Mouse (Mus musculus) testis, adult 2 months (tissue): Measurements from ENCODE around the gene Nt5c. TPM values are rescaled to one million over a fixed set of nuclear protein-coding genes. Genes with fewer than 3 reads are reported as not detected.
"Not testable (repeated sequence)": the region's sequence is repeated elsewhere in the genome, so short reads cannot be mapped to it uniquely, and the experiment has no call there.

ENCODE experiments used
- H3K27ac ChIP-seq: fragments of 200-500 bp; 2 replicates; pipeline ENCODE4 v1.5.1; 2012; ENCODE audit warnings: low read depth, low read length; ENCODE audit not compliant: control insufficient read depth, insufficient read depth
- H3K27me3 ChIP-seq: fragments of 200-500 bp; 2 replicates; pipeline ENCODE4 v1.6.1; 2012; ENCODE audit warnings: mild to moderate bottlenecking, low read length, moderate library complexity; ENCODE audit not compliant: control insufficient read depth, insufficient read depth
- H3K36me3 ChIP-seq: fragments of 200-500 bp; 2 replicates; pipeline ENCODE4 v1.6.1; 2012; ENCODE audit warnings: mild to moderate bottlenecking, low read length; ENCODE audit not compliant: control insufficient read depth, insufficient read depth
- H3K4me1 ChIP-seq: fragments of 200-500 bp; 2 replicates; pipeline ENCODE4 v1.6.1; 2012; ENCODE audit warnings: low read length; ENCODE audit not compliant: control insufficient read depth, insufficient read depth
- H3K4me3 ChIP-seq: fragments of 200-500 bp; 2 replicates; pipeline ENCODE4 v1.5.1; 2012; ENCODE audit warnings: low read depth, mild to moderate bottlenecking, low read length, moderate library complexity, mixed read lengths; ENCODE audit not compliant: control insufficient read depth
- CTCF ChIP-seq: fragments of 200-500 bp; IDR thresholded peaks from 2 replicates; pipeline ENCODE4 v1.5.1; 2012; ENCODE audit warnings: low read depth, mild to moderate bottlenecking, inconsistent platforms, low read length, moderate library complexity; ENCODE audit not compliant: control insufficient read depth, insufficient read depth, insufficient replicate concordance
- POLR2A ChIP-seq: fragments of 200-500 bp; IDR thresholded peaks from 2 replicates; pipeline ENCODE4 v1.6.1; 2012; ENCODE audit warnings: low read depth, mild to moderate bottlenecking, inconsistent platforms, low read length, moderate library complexity; ENCODE audit not compliant: control insufficient read depth
- polyA plus RNA-seq: library from polyadenylated mRNA; depleted of rRNA; stranded (reverse); fragments of >200 nt; gene quantifications from 2 replicates; pipeline ENCODE4 v1.2.3, GENCODE M21; 2012

Nt5c gene
- polyA plus RNA-seq, 1 experiment: 34.0 TPM

DNA sequence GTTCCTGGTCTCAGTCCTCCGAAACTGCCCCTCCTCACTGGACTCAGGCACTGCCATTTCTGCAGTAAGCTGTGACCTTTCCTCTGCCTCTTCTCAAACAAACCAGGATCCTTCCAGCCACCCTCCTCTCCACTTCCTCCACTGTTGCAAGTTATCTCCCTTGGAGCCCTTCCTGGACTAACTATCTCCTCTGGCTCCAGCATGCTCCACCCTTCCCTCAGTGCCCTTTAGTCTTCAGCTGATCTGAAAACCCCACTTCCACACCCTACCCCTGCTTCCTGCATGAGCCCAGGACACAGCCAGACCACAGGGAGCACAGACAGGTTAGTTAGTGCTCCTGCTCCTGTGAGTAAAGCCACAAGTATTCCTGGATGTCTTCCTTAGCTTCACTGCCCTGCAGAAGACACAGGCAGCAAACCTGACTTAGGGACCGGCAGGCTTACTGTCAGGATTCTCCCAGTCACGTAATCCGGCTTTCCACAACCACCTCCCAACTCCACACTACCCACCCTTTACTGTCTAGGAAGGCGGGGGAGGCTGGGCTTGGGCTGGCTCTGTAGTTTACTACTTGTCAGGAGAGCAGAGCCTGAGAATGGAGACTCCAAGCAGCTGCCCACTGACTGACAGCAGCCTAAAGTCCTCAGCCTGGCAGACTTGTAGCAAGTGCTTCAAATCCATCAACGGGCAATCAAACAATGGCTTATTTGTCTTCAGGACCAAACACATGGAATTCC is 18.3 kb upstream of the Nt5c start:
- no peak for TF ChIP-seq POLR2A
- no peak for TF ChIP-seq CTCF
- Histone ChIP-seq H3K36me3 (no peaks in the 10 kb centered on the region), H3K27ac (peak overlapping the region; percentile 20; the same call in 1 of the 2 replicates), H3K4me1 (peaks cover 17% of the 10 kb centered on the region), H3K27me3 (no peaks in the 10 kb centered on the region), H3K4me3 (no peak overlapping the region)

- H3K27ac ChIP-seq: no peak overlapping the region
- peaks cover 14% of the 10 kb centered on the region for H3K4me1 ChIP-seq
- H3K4me3 ChIP-seq: no peak overlapping the region
- H3K36me3 ChIP-seq: no peaks in the 10 kb centered on the region
- TF ChIP-seq POLR2A (no peak), CTCF (no peak)
- H3K27me3 ChIP-seq: no peaks in the 10 kb centered on the region
Observed at GRCm38 (mm10) chr11:115508061-115508460, 16.4 kb upstream of the Nt5c start.

GRCm38 (mm10) chr11:115506586-115506985 is 14.9 kb upstream of the Nt5c start:
- H3K36me3 ChIP-seq: no peaks in the 10 kb centered on the region; the same call in 1 of the 2 replicates
- peaks cover 6% of the 10 kb centered on the region for H3K4me1 ChIP-seq
- no peaks in the 10 kb centered on the region for H3K27me3 ChIP-seq
- no peak for TF ChIP-seq CTCF
- TF ChIP-seq POLR2A: no peak
- H3K27ac ChIP-seq: no peak overlapping the region
- H3K4me3 ChIP-seq: no peak overlapping the region

DNA sequence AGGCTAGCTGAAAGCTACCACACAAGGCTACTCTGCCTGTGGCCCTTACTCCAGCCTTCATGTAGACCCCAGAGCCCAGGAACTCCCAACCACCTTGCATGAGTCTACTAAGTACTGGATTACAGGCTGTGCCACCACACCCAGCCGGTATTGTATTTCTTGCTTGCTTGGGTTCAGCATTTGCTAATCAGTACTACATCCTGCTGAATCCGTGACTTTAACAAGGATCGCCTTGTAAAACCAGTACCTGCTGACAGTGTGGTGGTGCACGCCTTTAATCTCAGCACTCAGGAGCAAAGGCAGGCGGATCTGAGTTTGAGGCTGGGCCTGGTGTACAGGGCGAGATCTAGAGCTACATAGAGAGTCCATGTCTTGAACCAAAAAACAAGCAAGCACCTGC is 11.0 kb upstream of the Nt5c start:
- Histone ChIP-seq H3K27me3 (no peaks in the 10 kb centered on the region), H3K27ac (no peak overlapping the region), H3K36me3 (no peaks in the 10 kb centered on the region; the same call in 1 of the 2 replicates), H3K4me3 (no peak overlapping the region), H3K4me1 (peaks cover 2% of the 10 kb centered on the region; the same call in 1 of the 2 replicates)
- TF ChIP-seq CTCF: no peak
- TF ChIP-seq POLR2A: no peak

DNA sequence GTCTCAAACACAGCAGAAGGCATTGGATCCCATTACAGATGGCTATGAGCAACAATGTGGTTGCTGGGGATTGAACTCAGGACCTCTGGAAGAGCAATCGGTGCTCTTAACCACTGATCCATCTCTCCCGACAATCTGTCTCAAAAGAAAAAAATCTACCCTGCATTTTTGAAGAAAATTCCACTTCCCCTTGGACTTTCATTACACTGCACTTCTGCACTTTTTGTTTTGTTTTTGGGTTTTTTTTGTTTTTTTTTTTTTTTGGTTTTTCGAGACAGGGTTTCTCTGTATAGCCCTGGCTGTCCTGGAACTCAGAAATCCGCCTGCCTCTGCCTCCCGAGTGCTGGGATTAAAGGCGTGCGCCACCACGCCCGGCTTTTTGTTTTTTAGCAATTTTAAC is 4.9 kb upstream of the Nt5c start:
- not testable (repeated sequence) for H3K4me3 ChIP-seq, H3K27ac ChIP-seq, H3K36me3 ChIP-seq, H3K27me3 ChIP-seq, H3K4me1 ChIP-seq

DNA sequence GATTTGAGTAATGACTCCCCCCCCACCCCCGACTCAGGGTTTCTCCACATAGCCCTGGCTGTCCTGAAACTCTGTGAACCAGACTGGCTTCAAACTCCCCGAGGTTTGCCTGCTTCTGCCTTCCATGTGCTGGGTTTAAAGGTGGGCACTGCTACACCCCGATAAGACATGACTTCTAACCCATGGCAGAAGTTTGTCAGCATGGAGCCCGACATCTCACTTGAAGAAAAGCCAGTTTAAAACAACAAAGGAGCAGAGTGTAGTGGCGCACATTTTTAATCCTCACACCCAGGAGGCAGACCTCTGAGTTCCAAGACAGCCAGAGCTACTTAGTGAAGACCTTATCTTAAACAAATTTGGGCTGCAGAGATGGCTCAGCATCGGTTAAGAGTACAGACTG is 725 bp upstream of the Nt5c start:
- Histone ChIP-seq H3K36me3 (no peaks in the 10 kb centered on the region), H3K27me3 (no peaks in the 10 kb centered on the region), H3K4me3 (peak overlapping the region; percentile 87), H3K27ac (no peak overlapping the region), H3K4me1 (peaks cover 10% of the 10 kb centered on the region)
- TF ChIP-seq CTCF: no peak
- TF ChIP-seq POLR2A: no peak

DNA sequence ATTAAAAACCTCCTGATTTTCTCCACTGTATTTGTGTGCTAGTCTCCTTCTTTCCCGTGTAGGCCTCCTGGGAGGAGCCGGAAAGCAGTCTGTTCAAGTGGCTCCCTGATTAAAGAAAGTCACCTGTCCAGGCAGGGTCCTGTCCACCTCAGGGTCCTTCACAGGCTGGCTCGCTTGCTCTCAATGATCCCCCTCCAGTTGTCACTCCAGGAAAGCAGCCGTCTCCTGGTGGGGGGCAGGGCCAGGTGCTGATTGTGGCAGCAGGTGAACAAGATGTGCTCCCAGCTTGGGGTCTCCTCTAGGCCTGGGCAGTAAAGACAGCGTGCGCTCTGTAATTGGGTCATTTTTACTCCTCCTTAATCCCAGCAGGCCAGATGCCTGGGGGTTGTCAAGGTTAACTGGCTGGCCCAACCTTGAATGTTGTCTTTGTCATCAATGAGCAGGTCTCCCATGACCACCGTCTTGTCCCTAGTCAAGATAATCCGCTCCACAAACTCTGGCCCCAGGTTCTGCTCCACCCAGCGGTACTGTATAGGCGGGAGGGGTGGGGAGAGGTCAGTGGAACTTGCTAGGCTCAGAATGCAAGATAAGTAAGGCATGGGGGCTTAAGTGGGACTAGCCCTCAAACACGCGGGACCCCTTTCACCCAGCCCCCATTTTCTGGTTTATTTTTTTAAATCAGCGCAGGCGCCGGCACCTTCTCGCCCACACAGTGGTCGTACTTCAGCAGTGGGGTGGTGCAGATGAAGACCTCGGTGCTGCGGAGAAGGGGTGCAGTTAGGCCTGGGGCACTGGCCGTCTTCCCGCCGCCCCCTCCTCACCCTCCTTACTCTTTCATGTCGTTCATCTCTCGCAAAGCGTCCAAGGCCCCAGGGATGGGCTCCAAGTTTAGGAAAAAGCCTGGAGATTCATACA is 964 bp downstream of the Nt5c start:
- Histone ChIP-seq H3K4me3 (peak overlapping the region; percentile 87), H3K4me1 (peaks cover 10% of the 10 kb centered on the region), H3K36me3 (no peaks in the 10 kb centered on the region), H3K27ac (no peak overlapping the region), H3K27me3 (no peaks in the 10 kb centered on the region)
- TF ChIP-seq POLR2A: no peak
- TF ChIP-seq CTCF: no peak
